Mouse (Mus musculus): ENCODE measurements around the gene Taar2. TPM values are rescaled to one million over a fixed set of nuclear protein-coding genes. Genes with fewer than 3 reads are reported as not detected.

The Taar2 gene
- polyA plus RNA-seq, 1 experiment from 2014 or later = not detected

GRCm38 (mm10) chr10:23949508-23950005, 11.2 kb downstream of the Taar2 start, which contains the start of gene Taar3:
Gene Taar3 (plus strand): TSS chr10:23949558.
- no peak within 1 kb of the TSS for H3K27ac ChIP-seq
- H3K27me3 ChIP-seq (replicated peaks) = no peaks in the 10 kb centered on the region
- no peaks in the 10 kb centered on the region for H3K9me3 ChIP-seq
- no peak for ATAC-seq (ENCODE audit: insufficient read depth, low FRiP score, low read depth)
- no peak within 1 kb of the TSS for H3K9ac ChIP-seq
- no peak within 1 kb of the TSS for H3K4me2 ChIP-seq
- no peaks in the 10 kb centered on the region for H3K36me3 ChIP-seq
- no peaks in the 10 kb centered on the region for H3K4me1 ChIP-seq
- no peak within 1 kb of the TSS for H3K4me3 ChIP-seq (replicated peaks)
- 87% methylated on average over 16 of the region's 16 CpGs for WGBS

- ATAC-seq (ENCODE audit: insufficient read depth, low FRiP score, low read depth) = no peak
These were observed 13.3 kb downstream of the Taar2 start for GRCm38 (mm10) chr10:23951714-23952113.

GRCm38 (mm10) chr10:23959071-23959470, 20.7 kb downstream of the Taar2 start:
- H3K27me3 ChIP-seq (replicated peaks) = no peaks in the 10 kb centered on the region
- no peaks in the 10 kb centered on the region for H3K36me3 ChIP-seq
- no peak overlapping the region for H3K4me2 ChIP-seq
- no peak overlapping the region for H3K9ac ChIP-seq
- H3K27ac ChIP-seq = no peak overlapping the region
- peaks cover 2% of the 10 kb centered on the region; the same call in 1 of the 2 replicates for H3K4me1 ChIP-seq
- H3K4me3 ChIP-seq (replicated peaks) = no peak overlapping the region
- WGBS = 42% methylated on average over 3 of the region's 3 CpGs
- no peaks in the 10 kb centered on the region for H3K9me3 ChIP-seq
- peak; percentile 85 for ATAC-seq (ENCODE audit: insufficient read depth, low FRiP score, low read depth)

More at GRCm38 (mm10) chr10:23951714-23952113, 13.3 kb downstream of the Taar2 start:
- Histone ChIP-seq H3K27me3 (replicated peaks) (no peaks in the 10 kb centered on the region), H3K4me1 (no peaks in the 10 kb centered on the region), H3K9ac (no peak overlapping the region), H3K27ac (no peak overlapping the region), H3K36me3 (no peaks in the 10 kb centered on the region), H3K4me2 (no peak overlapping the region), H3K9me3 (no peaks in the 10 kb centered on the region), H3K4me3 (replicated peaks) (no peak overlapping the region)
- 75% methylated on average over 6 of the region's 6 CpGs for WGBS

- Histone ChIP-seq H3K36me3 (no peaks in the 10 kb centered on the region), H3K4me1 (peaks cover 2% of the 10 kb centered on the region; the same call in 1 of the 2 replicates), H3K27me3 (replicated peaks) (no peaks in the 10 kb centered on the region), H3K9ac (no peak within 1 kb of the TSS), H3K27ac (no peak within 1 kb of the TSS), H3K9me3 (no peaks in the 10 kb centered on the region), H3K4me2 (no peak within 1 kb of the TSS), H3K4me3 (replicated peaks) (no peak within 1 kb of the TSS)
- WGBS = 90% methylated on average over 13 of the region's 13 CpGs
- no peak for ATAC-seq (ENCODE audit: insufficient read depth, low FRiP score, low read depth)
These were observed 22.1 kb downstream of the Taar2 start, which contains the start of gene Taar4 for GRCm38 (mm10) chr10:23960444-23960915. Gene Taar4 (plus strand): TSS chr10:23960494.

DNA sequence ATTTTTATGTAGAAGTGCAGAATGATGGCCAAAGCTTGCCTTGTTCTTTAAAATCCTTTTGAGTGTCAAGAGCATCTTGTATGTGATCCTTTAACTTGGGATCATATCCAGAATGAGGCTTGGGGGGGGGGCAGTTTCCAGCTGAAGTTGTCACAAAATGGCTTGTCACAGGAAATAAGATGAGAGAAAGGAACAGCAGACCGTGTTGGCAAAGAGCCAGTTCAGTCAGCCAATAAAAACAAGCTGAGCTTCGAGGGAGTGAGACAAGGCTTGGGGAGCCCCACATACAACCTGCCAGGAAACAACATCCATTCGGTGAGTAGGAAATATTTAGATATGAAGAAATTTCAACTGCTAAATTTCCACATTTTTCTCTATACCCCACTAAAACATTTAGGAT, 25.1 kb downstream of the Taar2 start:
- H3K9ac ChIP-seq = no peak overlapping the region
- H3K9me3 ChIP-seq = no peaks in the 10 kb centered on the region
- no peak for ATAC-seq (ENCODE audit: insufficient read depth, low FRiP score, low read depth)
- H3K4me1 ChIP-seq = peaks cover 2% of the 10 kb centered on the region; the same call in 1 of the 2 replicates
- WGBS = 42% methylated on average over 3 of the region's 3 CpGs
- no peak overlapping the region for H3K27ac ChIP-seq
- H3K27me3 ChIP-seq (replicated peaks) = no peaks in the 10 kb centered on the region
- H3K4me3 ChIP-seq (replicated peaks) = no peak overlapping the region
- H3K4me2 ChIP-seq = no peak overlapping the region
- H3K36me3 ChIP-seq = no peaks in the 10 kb centered on the region

GRCm38 (mm10) chr10:23964921-23965610, 26.7 kb downstream of the Taar2 start:
- H3K9me3 ChIP-seq = no peaks in the 10 kb centered on the region
- no peak overlapping the region for H3K27ac ChIP-seq
- H3K4me1 ChIP-seq = no peaks in the 10 kb centered on the region
- no peaks in the 10 kb centered on the region for H3K27me3 ChIP-seq (replicated peaks)
- no peak overlapping the region for H3K4me3 ChIP-seq (replicated peaks)
- 80% methylated on average over 6 of the region's 6 CpGs for WGBS
- no peaks in the 10 kb centered on the region for H3K36me3 ChIP-seq
- no peak overlapping the region for H3K9ac ChIP-seq
- H3K4me2 ChIP-seq = no peak overlapping the region
- no peak for ATAC-seq (ENCODE audit: insufficient read depth, low FRiP score, low read depth)

GRCm38 (mm10) chr10:23970656-23971165, 32.3 kb downstream of the Taar2 start, which contains the start of gene Taar5:
Gene Taar5 (plus strand): TSS chr10:23970706.
- no peaks in the 10 kb centered on the region for H3K36me3 ChIP-seq
- 89% methylated on average over 11 of the region's 11 CpGs for WGBS
- H3K9ac ChIP-seq = no peak within 1 kb of the TSS
- no peak within 1 kb of the TSS for H3K4me2 ChIP-seq
- no peak within 1 kb of the TSS for H3K4me3 ChIP-seq (replicated peaks)
- ATAC-seq (ENCODE audit: insufficient read depth, low FRiP score, low read depth) = no peak
- H3K9me3 ChIP-seq = no peaks in the 10 kb centered on the region
- H3K27me3 ChIP-seq (replicated peaks) = no peaks in the 10 kb centered on the region
- no peaks in the 10 kb centered on the region for H3K4me1 ChIP-seq
- no peak within 1 kb of the TSS for H3K27ac ChIP-seq

DNA sequence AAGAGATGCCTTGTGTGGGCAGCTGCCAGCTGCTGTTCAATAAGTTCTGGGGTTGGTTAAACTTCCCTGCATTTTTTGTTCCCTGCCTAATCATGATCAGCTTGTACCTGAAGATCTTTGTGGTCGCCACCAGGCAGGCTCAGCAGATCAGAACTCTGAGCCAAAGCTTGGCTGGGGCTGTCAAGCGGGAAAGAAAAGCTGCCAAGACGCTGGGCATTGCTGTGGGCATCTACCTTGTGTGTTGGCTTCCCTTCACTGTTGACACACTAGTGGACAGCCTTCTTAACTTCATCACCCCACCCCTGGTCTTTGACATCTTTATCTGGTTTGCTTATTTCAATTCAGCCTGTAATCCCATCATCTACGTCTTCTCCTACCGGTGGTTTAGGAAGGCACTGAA, 32.9 kb downstream of the Taar2 start:
- ATAC-seq (ENCODE audit: insufficient read depth, low FRiP score, low read depth) = no peak
- no peak overlapping the region for H3K4me3 ChIP-seq (replicated peaks)
- no peaks in the 10 kb centered on the region for H3K4me1 ChIP-seq
- H3K9ac ChIP-seq = no peak overlapping the region
- WGBS = 80% methylated on average over 5 of the region's 5 CpGs
- no peak overlapping the region for H3K27ac ChIP-seq
- H3K9me3 ChIP-seq = no peaks in the 10 kb centered on the region
- H3K27me3 ChIP-seq (replicated peaks) = no peaks in the 10 kb centered on the region
- no peaks in the 10 kb centered on the region for H3K36me3 ChIP-seq
- H3K4me2 ChIP-seq = no peak overlapping the region

- Histone ChIP-seq H3K4me3 (replicated peaks) (no peak overlapping the region), H3K9me3 (no peaks in the 10 kb centered on the region), H3K9ac (no peak overlapping the region), H3K4me2 (no peak overlapping the region), H3K4me1 (no peaks in the 10 kb centered on the region), H3K27me3 (replicated peaks) (no peaks in the 10 kb centered on the region), H3K27ac (no peak overlapping the region), H3K36me3 (no peaks in the 10 kb centered on the region)
- no peak for ATAC-seq (ENCODE audit: insufficient read depth, low FRiP score, low read depth)
- WGBS = 51% methylated on average over 4 of the region's 4 CpGs
These were observed 39.6 kb downstream of the Taar2 start for GRCm38 (mm10) chr10:23977958-23978357.

- no peaks in the 10 kb centered on the region for H3K9me3 ChIP-seq
- H3K4me3 ChIP-seq (replicated peaks) = no peak overlapping the region
- no peak overlapping the region for H3K4me2 ChIP-seq
- no peaks in the 10 kb centered on the region for H3K27me3 ChIP-seq (replicated peaks)
- no peak overlapping the region for H3K27ac ChIP-seq
- 40% methylated on average over 16 of the region's 16 CpGs for WGBS
- H3K36me3 ChIP-seq = no peaks in the 10 kb centered on the region
- no peaks in the 10 kb centered on the region for H3K4me1 ChIP-seq
- peak; percentile 35; the same call in 1 of the 2 replicates for ATAC-seq (ENCODE audit: insufficient read depth, low FRiP score, low read depth)
- no peak overlapping the region for H3K9ac ChIP-seq
These were observed 40.7 kb downstream of the Taar2 start for GRCm38 (mm10) chr10:23978901-23979705.

- H3K9me3 ChIP-seq = no peaks in the 10 kb centered on the region
- H3K4me2 ChIP-seq = no peak within 1 kb of the TSS
- ATAC-seq (ENCODE audit: insufficient read depth, low FRiP score, low read depth) = no peak
- H3K9ac ChIP-seq = no peak within 1 kb of the TSS
- 71% methylated on average over 8 of the region's 8 CpGs for WGBS
- no peak within 1 kb of the TSS for H3K4me3 ChIP-seq (replicated peaks)
- no peaks in the 10 kb centered on the region for H3K4me1 ChIP-seq
- no peaks in the 10 kb centered on the region for H3K36me3 ChIP-seq
- no peaks in the 10 kb centered on the region for H3K27me3 ChIP-seq (replicated peaks)
- no peak within 1 kb of the TSS for H3K27ac ChIP-seq
These were observed 47.2 kb downstream of the Taar2 start, which contains the start of gene Taar6 for GRCm38 (mm10) chr10:23985546-23985945. Gene Taar6 (minus strand): TSS chr10:23985646.
